Mouse (Mus musculus) mesoderm, embryonic 11.5 days (tissue): ENCODE data around the gene Cand1.
A peak's percentile ranks its signal among the peaks of the same experiment; 100 is the strongest.

Source experiments
- DNase-seq: peaks from one replicate; pipeline ENCODE4 v3.0.0-alpha.2; 2012; ENCODE audit warnings: low read depth, low spot score

Gene Cand1

DNA sequence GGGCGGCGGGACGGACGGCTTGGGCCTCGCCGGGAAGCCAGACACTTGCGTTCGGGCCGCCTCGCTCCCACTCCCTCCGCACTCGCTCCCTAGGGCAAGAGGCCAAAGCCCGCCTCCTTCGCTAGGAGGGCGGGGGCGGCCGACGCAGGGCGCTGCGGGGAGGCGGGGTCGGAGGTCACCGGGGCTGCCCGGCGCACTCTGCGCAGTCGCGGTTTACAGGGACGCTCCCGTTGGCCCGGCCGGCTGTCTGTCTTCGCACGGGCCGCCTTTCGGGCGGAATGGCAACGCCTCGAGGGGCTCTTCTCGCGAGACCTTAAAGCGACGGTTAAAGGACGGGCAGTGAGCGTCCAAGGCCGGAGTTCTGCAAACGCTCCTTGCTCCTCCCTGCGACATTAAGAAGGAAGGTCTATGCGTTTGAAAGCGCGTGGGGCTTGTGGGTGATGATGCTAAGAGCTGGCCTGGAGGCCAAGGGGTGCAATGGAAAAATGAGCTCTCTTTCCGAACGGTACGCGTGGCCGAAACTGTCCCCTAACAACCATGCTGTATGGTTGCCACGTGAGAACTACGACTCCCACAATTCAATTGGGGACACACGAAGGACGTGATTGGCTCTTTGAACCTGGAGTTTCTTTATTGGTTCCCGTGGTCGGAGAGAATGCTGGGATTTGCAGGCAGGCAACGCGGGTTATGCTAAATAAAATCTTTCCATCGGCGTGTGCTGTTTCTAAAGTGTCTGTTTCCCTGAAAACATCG is at the start of gene Cand1:
Cand1 (minus strand) TSS at position 87 of the 753 bp plus-strand sequence.
- DNase-seq, result peak; percentile 99

DNA sequence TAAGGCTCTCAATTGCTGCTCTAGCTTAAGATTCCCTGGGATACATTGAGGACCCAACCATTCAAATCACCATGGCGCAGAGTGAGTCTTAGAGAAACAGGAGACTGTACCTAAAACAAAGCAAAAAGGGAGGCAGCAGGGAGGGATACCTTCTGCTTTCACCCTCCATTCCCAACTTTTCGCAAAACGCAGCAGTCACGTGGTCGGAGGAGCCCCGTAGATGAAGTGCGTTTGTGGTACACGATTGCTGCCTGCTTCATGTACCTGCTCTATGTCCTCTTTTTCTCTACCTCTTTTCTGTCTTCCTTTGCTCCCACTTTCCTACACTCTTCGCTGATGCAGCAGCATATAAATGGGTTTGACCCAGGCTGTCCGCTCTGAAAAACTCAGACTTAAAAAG is 39.0 kb upstream of the Cand1 start:
- no peak for DNase-seq

DNA sequence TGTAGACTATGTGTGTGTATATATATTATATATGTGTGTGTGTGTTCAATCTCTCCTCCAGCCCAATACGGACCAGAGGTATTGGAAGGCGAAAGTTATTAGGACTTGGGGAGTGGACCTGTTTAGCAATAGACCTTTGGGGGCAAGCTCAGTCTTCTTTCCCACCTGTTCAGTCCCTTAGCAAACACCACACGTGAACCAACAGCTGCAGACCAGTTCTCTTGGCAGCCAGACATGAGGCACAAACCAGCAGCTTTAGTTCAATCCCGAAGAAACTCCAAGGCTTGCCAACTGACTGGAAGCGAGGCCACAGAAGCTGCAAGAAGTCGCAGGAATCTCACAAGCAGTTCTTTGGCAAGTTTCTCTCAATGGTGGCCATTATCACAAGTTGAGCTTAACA is 34.5 kb upstream of the Cand1 start:
- DNase-seq, result no peak

DNA sequence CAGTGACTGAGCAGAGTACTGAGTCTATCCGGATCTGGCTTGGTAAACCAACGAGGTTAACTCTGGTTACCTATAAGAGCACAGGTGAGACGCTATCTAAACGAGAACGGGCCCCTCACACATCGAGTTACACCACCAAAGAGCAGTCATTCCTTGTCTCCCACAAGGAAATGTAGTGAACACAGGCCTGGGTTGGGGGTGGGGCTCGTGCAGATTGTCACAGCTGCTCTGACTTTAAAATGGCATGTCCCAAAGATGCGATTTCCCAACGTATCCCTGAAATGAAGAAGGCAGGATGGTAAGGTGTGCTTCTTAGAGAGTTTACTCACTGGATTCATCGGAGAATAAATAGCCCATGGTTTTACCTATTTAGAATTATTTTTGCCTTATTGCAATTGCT is 32.7 kb upstream of the Cand1 start:
- DNase-seq, result no peak

DNA sequence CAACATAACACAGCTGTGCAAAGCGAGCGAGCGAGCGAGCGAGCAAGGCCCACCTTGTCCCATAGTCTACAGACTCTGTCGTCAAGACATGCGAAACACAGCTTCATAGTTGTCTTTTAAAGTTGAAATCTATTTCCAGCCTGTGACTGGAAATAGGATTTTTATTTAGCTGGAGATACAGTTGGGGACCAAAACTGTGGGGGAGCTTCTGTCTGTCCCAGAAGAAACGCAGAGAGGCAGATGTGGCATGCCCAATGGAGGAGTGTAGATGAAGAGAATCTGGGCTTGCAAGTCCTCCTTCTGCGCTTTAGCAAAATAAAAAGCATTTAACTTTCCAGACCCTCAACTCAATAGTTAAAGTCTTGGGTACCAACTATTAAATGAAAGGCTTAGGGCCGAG is 32.1 kb upstream of the Cand1 start:
- DNase-seq, result no peak

DNA sequence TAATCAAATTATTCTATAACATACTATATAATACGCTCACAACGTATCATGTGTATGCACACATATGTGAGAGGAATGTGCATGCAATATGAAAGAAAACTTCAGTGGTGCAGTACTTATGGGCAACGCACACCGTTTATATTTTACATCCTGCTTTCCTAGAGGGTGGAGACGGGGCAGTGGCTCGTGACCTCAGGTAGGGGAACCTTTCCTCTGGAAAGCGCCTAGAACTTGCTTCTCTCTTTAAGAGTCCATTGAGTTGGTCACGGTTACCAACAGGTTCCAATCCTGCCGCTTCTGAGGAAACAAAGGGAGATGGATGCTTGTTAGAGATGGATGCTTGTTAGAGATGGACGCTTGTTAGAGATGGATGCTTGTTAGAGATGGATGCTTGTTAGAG is 31.2 kb upstream of the Cand1 start:
- no peak for DNase-seq

DNA sequence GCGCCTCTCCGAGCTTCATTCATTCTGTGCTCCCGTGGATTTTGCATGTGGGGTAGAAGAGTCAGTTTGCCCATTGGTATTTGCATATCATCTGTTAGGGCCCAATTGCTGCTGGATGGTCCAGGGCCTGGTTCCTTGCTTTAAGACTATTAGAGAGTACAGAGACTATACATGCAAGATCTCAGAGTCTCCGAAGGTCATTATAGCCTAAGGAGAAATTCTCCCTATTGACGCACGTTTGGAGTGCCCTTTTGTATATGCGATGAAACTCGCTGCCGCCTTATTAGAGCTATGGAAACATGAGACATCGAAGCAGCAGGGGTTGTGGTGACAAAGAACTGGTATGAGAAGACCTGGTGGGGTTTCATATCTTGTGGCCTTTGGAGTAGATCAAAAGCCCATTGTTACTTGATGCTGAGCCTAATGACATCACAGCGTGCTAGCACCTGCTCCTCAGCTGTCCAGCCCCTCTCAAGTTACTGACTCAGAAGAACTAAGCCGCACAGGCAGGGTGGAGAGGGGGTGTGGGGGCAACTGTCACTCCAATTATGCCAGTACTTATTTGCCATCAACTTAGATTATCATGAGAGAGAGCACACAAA is 30.6 kb upstream of the Cand1 start:
- DNase-seq, result peak; percentile 44

DNA sequence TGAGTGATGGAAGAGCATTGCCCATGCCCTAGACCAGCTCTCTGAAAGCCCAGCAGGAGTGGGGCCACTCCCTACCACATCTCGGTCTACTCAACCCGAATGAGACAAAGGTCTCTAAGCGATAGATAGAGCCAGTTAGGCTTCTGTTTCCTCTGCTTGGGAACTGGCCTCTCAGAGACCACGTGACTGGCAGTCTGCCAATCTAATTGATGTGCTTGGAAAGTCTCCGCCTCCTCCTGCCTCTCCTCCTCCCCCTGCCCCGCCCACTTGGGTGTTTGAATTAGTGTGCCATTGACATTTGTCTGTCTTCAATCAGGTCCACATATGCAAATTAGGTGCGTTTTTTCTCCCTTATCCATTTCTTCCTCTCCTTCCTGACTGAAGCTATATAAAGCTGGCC is 24.9 kb upstream of the Cand1 start:
- DNase-seq, result no peak

DNA sequence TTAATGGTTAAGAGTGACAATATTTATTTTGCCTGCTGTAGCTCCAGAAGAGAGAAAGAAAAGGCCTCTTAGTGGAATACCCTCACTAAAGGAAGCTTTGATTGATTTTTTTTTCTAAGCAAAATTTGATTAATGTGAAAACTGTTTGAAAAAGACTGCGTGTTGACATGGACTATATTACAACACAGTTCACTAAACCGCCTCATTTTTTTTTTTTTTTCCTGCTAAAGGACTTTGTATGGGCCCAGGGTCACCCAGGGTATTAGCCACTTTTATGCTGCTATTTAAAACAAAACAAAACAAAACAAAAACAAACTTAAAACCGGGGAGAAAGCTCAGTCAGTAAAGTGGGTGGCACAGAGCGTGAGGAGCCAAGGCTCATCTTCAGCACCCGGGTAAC is 23.0 kb upstream of the Cand1 start:
- no peak for DNase-seq

DNA sequence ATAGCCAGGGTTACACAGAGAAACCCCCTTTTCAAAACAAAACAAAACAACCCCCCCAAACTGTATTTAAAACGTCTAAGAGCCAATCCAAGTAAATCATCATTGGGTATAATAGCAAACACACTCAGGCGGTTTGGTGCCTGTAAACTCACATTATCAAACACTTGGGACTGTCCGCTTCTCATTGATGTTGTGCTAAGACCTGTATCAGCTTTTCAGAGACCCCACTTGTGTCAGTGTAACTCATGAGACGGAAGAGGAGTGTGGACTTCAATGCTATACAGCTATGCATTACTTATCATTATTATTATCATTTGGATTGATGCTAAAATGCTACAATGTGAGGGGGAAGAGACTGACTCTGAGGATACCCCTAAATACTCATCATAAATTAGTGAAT is 18.0 kb upstream of the Cand1 start:
- DNase-seq, result no peak

DNA sequence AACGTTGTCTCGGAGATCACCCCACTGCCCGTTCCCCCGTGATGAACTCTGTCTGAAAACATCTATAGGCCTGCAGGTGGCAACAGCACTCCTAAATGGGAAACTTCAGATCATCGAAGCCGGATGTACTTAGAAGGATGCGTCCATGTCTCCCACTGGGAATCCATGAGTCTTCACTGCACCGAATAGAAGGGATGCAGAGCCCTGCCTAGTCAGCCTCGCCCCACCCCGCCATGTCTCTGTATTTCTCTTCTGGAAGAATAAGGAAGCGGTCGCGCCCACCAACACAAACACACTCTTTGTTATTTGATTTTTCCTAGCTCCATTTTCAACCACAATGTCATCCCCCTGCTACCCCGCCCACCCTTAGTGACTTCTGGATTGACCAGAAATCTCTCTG is 4.3 kb upstream of the Cand1 start:
- no peak for DNase-seq

DNA sequence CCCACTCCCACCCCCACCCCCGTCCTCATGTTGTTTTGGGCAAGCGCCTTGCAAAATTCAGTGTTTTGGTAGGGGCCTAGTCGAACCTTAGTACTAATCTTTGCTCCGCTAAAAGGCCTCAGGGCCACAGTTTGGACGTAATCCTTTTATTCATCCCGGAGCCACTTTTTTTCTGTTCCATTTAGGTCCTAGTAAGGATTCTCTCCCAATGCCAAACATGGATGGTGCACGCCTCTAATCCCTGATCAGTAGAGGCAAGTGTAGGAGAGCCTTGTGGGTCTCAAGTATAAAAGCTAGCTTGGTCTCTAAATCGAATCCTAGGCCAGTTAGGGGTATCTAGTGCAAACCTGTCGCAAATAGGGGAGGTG is 851 bp upstream of the Cand1 start:
- no peak for DNase-seq

DNA sequence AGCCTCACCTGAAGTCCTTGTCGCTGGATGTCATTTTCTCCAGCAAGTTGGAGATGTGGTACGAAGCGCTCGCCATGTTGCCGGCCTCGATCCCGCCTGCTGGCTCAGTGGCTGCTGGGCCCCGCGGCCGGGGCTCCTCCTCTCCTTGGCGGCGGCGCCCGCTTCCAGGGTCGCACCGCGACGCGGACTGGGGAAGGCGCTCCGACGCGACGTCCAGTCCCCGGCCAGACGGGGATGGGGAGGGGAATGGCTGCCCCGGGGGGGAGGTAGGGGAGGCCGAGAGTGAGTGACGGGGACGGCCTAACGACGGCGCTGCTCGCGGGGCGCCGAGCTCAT is 254 bp downstream of the Cand1 start:
- no peak for DNase-seq

DNA sequence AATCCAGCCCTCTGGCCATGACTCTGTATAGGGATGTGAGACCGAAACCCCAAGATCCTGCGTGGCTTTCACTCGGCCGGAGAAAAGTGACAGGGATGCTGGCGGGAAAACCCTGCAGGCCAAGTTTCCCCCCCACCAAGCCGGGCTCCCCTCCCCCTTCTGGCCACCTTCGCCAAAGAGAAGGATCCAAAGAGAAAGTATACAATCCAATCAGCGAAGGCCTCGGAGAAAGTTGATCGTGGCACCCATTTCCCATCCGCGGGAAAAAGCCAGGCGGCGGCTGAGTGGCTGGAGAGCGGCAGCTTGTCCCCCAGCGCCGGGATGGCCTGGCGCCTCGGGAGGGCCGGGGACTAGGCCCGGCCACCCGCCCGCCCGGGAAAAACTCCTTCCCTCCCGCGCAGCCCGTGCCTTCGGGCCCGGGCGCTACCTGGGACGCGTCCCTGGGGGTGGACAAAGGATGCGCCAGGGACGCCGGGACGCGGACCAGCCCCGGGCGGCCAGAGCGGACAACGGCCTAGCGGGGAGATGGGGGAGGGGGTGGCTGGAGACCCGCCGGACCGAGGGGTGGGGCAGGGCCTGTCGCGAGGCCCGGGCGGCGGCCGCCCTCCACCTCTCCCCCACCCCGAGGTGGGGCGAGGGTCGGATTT is 747 bp downstream of the Cand1 start:
- DNase-seq, result peak; percentile 50

DNA sequence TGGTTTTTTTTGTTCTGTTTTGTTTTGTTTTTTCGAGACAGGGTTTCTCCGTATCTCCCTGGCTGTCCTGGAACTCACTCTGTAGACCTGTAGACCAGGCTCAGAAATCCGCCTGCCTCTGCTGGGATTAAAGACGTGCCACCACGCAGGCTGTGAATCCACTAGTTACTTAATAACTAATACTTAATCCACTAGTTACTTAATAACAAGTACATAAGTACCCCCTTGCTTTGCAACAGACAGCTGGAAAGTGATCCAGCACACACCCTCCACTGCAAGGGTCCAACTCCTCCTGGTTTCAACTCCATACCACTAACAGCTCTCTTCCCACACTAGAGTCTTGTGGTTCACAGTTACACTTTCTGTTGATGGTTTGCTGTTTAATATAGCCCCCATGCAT is 8.3 kb downstream of the Cand1 start:
- no peak for DNase-seq

DNA sequence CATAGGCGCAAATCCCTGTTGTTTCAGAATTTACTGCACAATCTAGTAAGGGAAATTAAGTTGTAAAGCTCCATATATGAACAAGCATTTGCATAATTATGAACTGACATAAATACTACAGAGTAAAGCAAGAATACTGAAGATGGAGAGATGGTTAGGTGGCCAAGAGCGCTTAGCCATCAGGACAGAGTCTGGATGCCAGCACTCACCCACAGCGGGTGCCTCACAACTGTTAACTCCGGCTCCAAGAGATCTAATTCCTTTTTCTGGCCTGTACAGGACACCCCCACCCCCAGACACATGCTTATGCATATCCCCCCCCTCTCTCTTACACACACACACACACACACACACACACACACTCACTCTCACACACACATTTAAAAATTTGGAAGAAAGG is 9.2 kb downstream of the Cand1 start:
- no peak for DNase-seq

DNA sequence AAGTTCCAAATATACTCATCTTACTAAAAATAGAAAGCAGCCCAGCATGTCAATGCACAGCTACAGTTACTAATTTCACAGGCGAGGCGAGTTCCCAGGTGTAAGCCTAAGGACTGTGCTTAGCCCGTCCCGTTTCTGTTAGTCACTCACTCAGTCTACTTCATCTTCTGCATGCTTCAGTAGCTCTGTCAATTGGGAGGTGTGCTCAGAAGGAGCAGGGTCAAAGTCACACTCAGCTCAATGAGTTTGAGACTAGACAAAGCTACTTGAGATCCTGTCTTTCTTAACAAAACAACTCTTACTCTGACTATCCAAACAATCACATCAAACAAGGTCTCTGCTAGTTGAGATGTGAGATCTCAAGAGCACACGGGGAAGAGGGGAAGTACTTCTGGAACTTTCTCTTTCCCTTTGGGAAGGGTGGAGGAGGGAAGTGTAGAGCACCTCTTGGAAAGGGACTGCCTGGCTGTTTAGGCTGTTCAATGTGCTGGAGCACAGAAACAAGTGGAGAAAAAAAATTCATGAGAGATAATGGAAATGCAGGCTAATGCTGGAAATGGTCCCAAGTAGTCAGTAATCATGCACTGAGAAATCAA is 9.7 kb downstream of the Cand1 start:
- no peak for DNase-seq

DNA sequence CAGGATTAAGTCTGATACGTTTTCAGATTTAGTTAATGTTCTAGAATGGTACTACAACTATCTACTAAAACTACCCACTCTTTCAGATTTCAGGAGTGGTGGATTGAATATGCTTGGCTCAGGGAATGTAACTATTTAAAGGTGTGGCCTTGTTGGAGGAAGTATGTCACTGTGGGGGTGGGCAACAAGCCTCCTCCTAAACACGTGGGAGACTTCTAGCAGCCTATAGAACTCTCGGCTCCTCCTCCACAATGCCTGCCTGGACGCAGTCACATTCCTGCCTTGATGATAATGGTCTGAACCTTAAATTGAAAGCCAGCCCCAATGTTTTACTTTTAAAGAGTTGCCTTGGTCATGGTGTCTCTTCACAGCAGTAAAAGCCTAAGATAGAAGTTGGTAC is 16.2 kb downstream of the Cand1 start:
- DNase-seq, result no peak

DNA sequence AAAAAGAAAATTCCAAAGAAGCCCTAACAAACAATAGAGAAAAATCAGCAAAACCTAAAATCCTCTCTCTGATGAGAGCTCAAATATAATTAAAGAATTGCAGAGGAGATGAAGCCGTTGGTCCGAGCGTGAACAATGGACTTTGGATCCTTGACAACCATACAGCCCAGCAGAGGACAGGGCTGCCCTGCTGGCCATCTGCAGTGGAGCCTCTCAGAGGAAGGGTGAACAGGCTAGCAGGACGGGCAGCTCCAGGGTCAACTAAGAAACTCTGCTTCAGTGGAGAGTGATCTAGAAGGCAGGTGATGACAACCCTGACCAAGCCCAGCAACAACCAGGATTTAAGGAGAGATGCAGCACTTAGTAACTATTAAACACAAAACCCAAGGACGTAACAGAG is 18.2 kb downstream of the Cand1 start:
- no peak for DNase-seq

DNA sequence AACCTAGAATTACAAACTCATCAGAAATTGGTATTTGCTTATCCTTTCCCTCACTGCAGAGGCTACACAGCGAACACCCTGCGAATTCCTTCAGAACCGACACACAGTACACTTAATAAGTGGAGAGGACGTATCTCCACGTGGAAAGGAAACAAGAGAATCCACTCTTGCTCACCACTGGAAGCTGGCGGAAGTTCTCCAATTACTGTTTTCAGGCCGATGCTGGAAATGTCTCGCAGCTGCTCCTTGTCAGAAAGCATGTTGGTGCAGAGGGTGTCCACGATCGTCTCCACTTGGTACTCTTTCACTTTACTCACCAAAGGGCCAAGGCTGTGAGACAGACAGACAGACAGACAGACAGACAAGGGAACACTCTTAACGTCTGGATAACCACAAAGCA is 20.4 kb downstream of the Cand1 start:
- DNase-seq, result no peak

DNA sequence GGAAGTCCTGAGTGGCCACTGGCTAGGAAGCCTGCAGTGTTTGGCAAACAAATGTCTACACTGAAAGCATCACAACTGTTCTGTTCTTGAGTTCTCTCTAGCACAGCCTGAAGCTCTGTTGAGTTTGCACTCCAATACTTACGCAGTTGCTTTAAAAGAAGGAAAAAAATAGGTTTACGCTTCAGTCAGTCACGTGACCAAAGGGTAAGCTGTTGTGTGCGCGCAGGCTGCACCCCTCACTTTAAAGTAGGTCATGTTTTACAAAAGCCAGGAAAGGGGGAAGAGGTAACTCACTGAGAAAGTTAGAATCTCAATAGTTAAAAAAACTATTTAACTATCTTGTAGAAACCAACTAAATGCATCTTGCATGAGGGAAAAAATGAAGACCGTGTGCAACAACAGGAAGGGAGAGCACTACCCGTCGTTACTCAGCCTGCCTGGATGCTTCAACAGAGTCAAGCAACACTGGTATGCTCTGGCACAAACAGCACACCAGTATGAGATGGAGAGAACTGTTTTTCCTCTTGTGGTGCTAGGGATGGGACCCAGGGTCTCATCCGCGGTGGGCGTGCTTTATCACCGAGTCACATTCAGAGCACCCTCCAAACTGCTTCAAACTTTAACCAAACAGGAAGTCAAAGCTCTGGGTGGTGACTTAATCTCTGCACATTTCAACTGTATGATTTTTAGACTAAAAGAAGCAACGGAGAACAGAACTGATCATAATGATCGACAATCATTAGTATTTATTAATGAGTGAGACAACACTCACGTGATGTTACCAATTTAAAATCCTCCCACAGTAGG is 21.4 kb downstream of the Cand1 start:
- DNase-seq, result no peak

DNA sequence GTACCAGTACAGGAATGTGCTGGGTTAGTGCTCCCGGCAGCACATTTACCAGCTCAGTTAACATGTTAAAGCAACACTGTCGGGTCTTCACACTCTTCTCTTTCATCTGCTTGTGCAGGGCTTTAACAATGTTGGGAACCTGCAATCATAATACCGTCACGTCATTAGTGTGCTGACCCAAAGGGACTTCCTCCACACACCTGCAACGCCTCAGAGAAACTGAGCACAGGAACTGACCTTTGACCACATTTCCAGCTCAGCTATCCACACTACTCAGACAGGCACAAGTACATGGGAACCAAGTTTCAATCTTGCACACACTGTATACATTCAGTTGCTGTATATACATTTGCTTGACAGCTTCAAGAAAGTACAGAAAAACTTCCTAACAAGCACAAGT is 27.4 kb downstream of the Cand1 start:
- no peak for DNase-seq
